ENCODE assay signal across 8 mouse cellular contexts in genomic region chr17:47646683-47647082, GRCm38 (mm10). TPM values are rescaled to one million over a fixed set of nuclear protein-coding genes. Genes with fewer than 3 reads are reported as not detected.
DNase-seq lines count a peak whose midpoint lies in the region; ATAC-seq and TF ChIP-seq lines count a peak whose summit lies in the region.

No protein-coding gene starts in this region.

- H3K9me3 ChIP-seq in kidney, embryonic 16.5 days (ENCODE audit: low read length): no peaks in the 10 kb centered on the region
- no peaks in the 10 kb centered on the region for H3K9me3 ChIP-seq in heart, embryonic 10.5 days

- peak; percentile 58 for TF ChIP-seq CTCF in cortical plate, adult 2 months (IDR thresholded peaks at IDR 0.05; ENCODE audit: extremely low read depth, insufficient read depth, low read length)

- H3K4me1 ChIP-seq in kidney, embryonic 16.5 days (ENCODE audit: insufficient read depth, low read length): no peaks in the 10 kb centered on the region
- H3K4me1 ChIP-seq in cortical plate, adult 2 months (ENCODE audit: control insufficient read depth, insufficient read depth, low read length): no peaks in the 10 kb centered on the region
- H3K4me1 ChIP-seq in heart, embryonic 10.5 days: no peaks in the 10 kb centered on the region

- no peak overlapping the region for H3K27ac ChIP-seq in kidney, embryonic 16.5 days (ENCODE audit: low read length)
- H3K27ac ChIP-seq in cortical plate, adult 2 months (ENCODE audit: insufficient read depth, low read length): no peak overlapping the region
- no peak overlapping the region for H3K27ac ChIP-seq in heart, embryonic 10.5 days

- no peaks in the 10 kb centered on the region for H3K27me3 ChIP-seq in kidney, embryonic 16.5 days (ENCODE audit: insufficient read depth, low read length)
- H3K27me3 ChIP-seq in heart, embryonic 10.5 days (ENCODE audit: insufficient read depth, poor library complexity, severe bottlenecking): no peaks in the 10 kb centered on the region

- H3K4me3 ChIP-seq in kidney, embryonic 16.5 days (ENCODE audit: low read length): no peak overlapping the region
- H3K4me3 ChIP-seq in cortical plate, adult 2 months (ENCODE audit: insufficient read depth, low read length): no peak overlapping the region
- H3K4me3 ChIP-seq in heart, embryonic 10.5 days: no peak overlapping the region

- H3K4me2 ChIP-seq in kidney, embryonic 16.5 days (replicated peaks; ENCODE audit: low read depth, low read length): no peak overlapping the region

- TF ChIP-seq POLR2A in cortical plate, adult 2 months (IDR thresholded peaks at IDR 0.05; ENCODE audit: extremely low read depth, insufficient read depth, low read length): no peak

- no peak for ATAC-seq in kidney, embryonic 16.5 days (ENCODE audit: low FRiP score, low TSS enrichment)
- peak; percentile 90 for ATAC-seq in monocyte, adult 5-6 weeks (replicated peaks; ENCODE audit: insufficient number of reproducible peaks, low FRiP score, low TSS enrichment, poor library complexity, severe bottlenecking)

- H3K9ac ChIP-seq in kidney, embryonic 16.5 days (replicated peaks; ENCODE audit: low read length): no peak overlapping the region

- intact Hi-C loops in left cerebral cortex, postnatal 25 days (cut with DNase I): loop anchor here (1.0 kb wide), 1 partner anchor 30 kb away; no protein-coding TSS in a partner anchor

- DNase-seq in kidney, adult 11 months: peak; percentile 76
- peak; percentile 70 for DNase-seq in WW6 (ENCODE audit: low read depth, low spot score)
- DNase-seq in heart, embryonic 10.5 days (ENCODE audit: low spot score): peak; percentile 82
- DNase-seq in left cerebral cortex, postnatal 25 days (ENCODE audit: low spot score in 2 of 2): peak; percentile 27 to 58
- peak; percentile 63 for DNase-seq in thymus, postnatal 25 days

- 88% methylated on average over 1 of the region's 1 CpGs for WGBS in kidney, embryonic 16.5 days
- WGBS in heart, embryonic 10.5 days: 79% methylated on average over 1 of the region's 1 CpGs

- H3K36me3 ChIP-seq in kidney, embryonic 16.5 days (ENCODE audit: insufficient read depth, low read length): no peaks in the 10 kb centered on the region
- H3K36me3 ChIP-seq in heart, embryonic 10.5 days: no peaks in the 10 kb centered on the region

RNA-seq across cellular contexts. Expression of gene Usp49, which starts 16.2 kb away (rescaled TPM):
- polyA plus RNA-seq in kidney, embryonic 16.5 days (2015; fragmentation: Nextera tagmentation; extraction: Ambion mirVana): 3.7 and 5.3 TPM in 2 replicates
- polyA plus RNA-seq in cortical plate, adult 2 months (2012; rRNA removed): 12.4 and 12.5 TPM in 2 replicates
- polyA plus RNA-seq in heart, embryonic 10.5 days (2016; fragmentation: Nextera tagmentation; extraction: Ambion mirVana): 3.2 and 4.5 TPM in 2 replicates
- 10 to 100 TPM in 1 of 2 experiments, 1 to 10 TPM in 1; 9.9 to 11.6 TPM for total RNA-seq in left cerebral cortex, postnatal 25 days (2021)
- total RNA-seq in monocyte, adult 5-6 weeks (2017): 2.6 to 3.9 TPM (median 3.0 TPM) in 3 replicates

RNA-seq across cellular contexts. Expression of gene Gm20517, which starts 35.3 kb away (rescaled TPM):
- polyA plus RNA-seq in kidney, embryonic 16.5 days (2015; fragmentation: Nextera tagmentation; extraction: Ambion mirVana): 1.6 TPM in 2 replicates
- 1.9 and 2.9 TPM in 2 replicates for polyA plus RNA-seq in cortical plate, adult 2 months (2012; rRNA removed)
- 1.6 and 2.1 TPM in 2 replicates for polyA plus RNA-seq in heart, embryonic 10.5 days (2016; fragmentation: Nextera tagmentation; extraction: Ambion mirVana)
- total RNA-seq in left cerebral cortex, postnatal 25 days (2021): 1 to 10 TPM; 3.5 to 7.2 TPM
- 0.21 to 4.1 TPM (median 3.4 TPM) in 3 replicates for total RNA-seq in monocyte, adult 5-6 weeks (2017)

RNA-seq across cellular contexts. Expression of gene Med20, which starts 35.3 kb away (rescaled TPM):
- polyA plus RNA-seq in kidney, embryonic 16.5 days (2015; fragmentation: Nextera tagmentation; extraction: Ambion mirVana): 47.7 and 53.9 TPM in 2 replicates
- polyA plus RNA-seq in cortical plate, adult 2 months (2012; rRNA removed): 32.6 and 34.0 TPM in 2 replicates
- 36.5 and 42.8 TPM in 2 replicates for polyA plus RNA-seq in heart, embryonic 10.5 days (2016; fragmentation: Nextera tagmentation; extraction: Ambion mirVana)
- total RNA-seq in left cerebral cortex, postnatal 25 days (2021): 10 to 100 TPM; 27.2 to 32.7 TPM
- total RNA-seq in monocyte, adult 5-6 weeks (2017): 34.9 to 75.1 TPM (median 57.2 TPM) in 3 replicates

RNA-seq across cellular contexts. Expression of gene Bysl, which starts 35.4 kb away (rescaled TPM):
- 24.5 and 25.9 TPM in 2 replicates for polyA plus RNA-seq in kidney, embryonic 16.5 days (2015; fragmentation: Nextera tagmentation; extraction: Ambion mirVana)
- 17.0 and 17.6 TPM in 2 replicates for polyA plus RNA-seq in cortical plate, adult 2 months (2012; rRNA removed)
- 37.0 and 43.0 TPM in 2 replicates for polyA plus RNA-seq in heart, embryonic 10.5 days (2016; fragmentation: Nextera tagmentation; extraction: Ambion mirVana)
- total RNA-seq in left cerebral cortex, postnatal 25 days (2021): 10 to 100 TPM; 18.2 to 18.5 TPM
- 6.1 to 11.2 TPM (median 8.2 TPM) in 3 replicates for total RNA-seq in monocyte, adult 5-6 weeks (2017)

RNA-seq across cellular contexts. Expression of gene Tomm6, which starts 41.5 kb away (rescaled TPM):
- polyA plus RNA-seq in kidney, embryonic 16.5 days (2015; fragmentation: Nextera tagmentation; extraction: Ambion mirVana): 318 and 344 TPM in 2 replicates
- 164 and 167 TPM in 2 replicates for polyA plus RNA-seq in cortical plate, adult 2 months (2012; rRNA removed)
- 320 and 356 TPM in 2 replicates for polyA plus RNA-seq in heart, embryonic 10.5 days (2016; fragmentation: Nextera tagmentation; extraction: Ambion mirVana)
- total RNA-seq in left cerebral cortex, postnatal 25 days (2021): 100 to 1,000 TPM; 209 to 215 TPM
- 17.7 to 36.4 TPM (median 24.6 TPM) in 3 replicates for total RNA-seq in monocyte, adult 5-6 weeks (2017)
